10 mouse cellular contexts compared by ENCODE assay signal in genomic region chr15:79098220-79098619, GRCm38 (mm10). TPM values are rescaled to one million over a fixed set of nuclear protein-coding genes. Genes with fewer than 3 reads are reported as not detected.
DNase-seq lines count a peak whose midpoint lies in the region; ATAC-seq lines count a peak whose summit lies in the region.
"Had no signal": no experiment of that assay in that cellular context is flagged by ENCODE, and none has a peak within 500 bp of the region (broad histone marks: within the 10 kb centered on the region; RNA-seq: fewer than 3 reads in every experiment).

No protein-coding gene starts in this region.

- DNase-seq in kidney, adult 18-20 months, result no peak
- no peak for DNase-seq in embryonic facial prominence, embryonic 10.5 days (ENCODE audit: low spot score)
- peak; percentile 27 to 47 for DNase-seq in kidney, postnatal 4 days
- DNase-seq in embryo, embryonic 9.5 days (ENCODE audit: extremely low spot score), result no peak
- DNase-seq: cerebellum, adult 8-10 months; spleen, adult 18-20 months had no signal

- 60% methylated on average over 5 of the region's 5 CpGs for WGBS in kidney, embryonic 16.5 days
- 67% methylated on average over 5 of the region's 5 CpGs for WGBS in embryonic facial prominence, embryonic 10.5 days
- 43% methylated on average over 5 of the region's 5 CpGs for WGBS in heart, embryonic 12.5 days

- peak overlapping the region; percentile 35; the same call in 1 of the 2 replicates for H3K9ac ChIP-seq in kidney, embryonic 16.5 days (replicated peaks; ENCODE audit: low read length)
- H3K9ac ChIP-seq in heart, embryonic 12.5 days, result peak overlapping the region; percentile 47; the same call in 1 of the 2 replicates

- no peak for ATAC-seq in kidney, embryonic 16.5 days (ENCODE audit: low FRiP score, low TSS enrichment)
- ATAC-seq in heart, embryonic 12.5 days (ENCODE audit: insufficient number of reproducible peaks, low FRiP score), result no peak
- no peak for ATAC-seq in monocyte, adult 5-6 weeks (replicated peaks; ENCODE audit: insufficient number of reproducible peaks, low FRiP score, low TSS enrichment, poor library complexity, severe bottlenecking)

- H3K4me1 ChIP-seq in kidney, embryonic 16.5 days (ENCODE audit: insufficient read depth, low read length), result peaks cover 30% of the 10 kb centered on the region
- peaks cover 56% of the 10 kb centered on the region for H3K4me1 ChIP-seq in embryonic facial prominence, embryonic 10.5 days
- peaks cover 71% of the 10 kb centered on the region for H3K4me1 ChIP-seq in heart, embryonic 12.5 days (replicated peaks)

- H3K4me2 ChIP-seq in kidney, embryonic 16.5 days (replicated peaks; ENCODE audit: low read depth, low read length), result no peak overlapping the region
- peak overlapping the region; percentile 26 for H3K4me2 ChIP-seq in heart, embryonic 12.5 days

- peaks cover 14% of the 10 kb centered on the region for H3K36me3 ChIP-seq in kidney, embryonic 16.5 days (ENCODE audit: insufficient read depth, low read length)
- peaks cover 35% of the 10 kb centered on the region for H3K36me3 ChIP-seq in embryonic facial prominence, embryonic 10.5 days (replicated peaks)
- peaks cover 29% of the 10 kb centered on the region for H3K36me3 ChIP-seq in heart, embryonic 12.5 days

- no peaks in the 10 kb centered on the region for H3K27me3 ChIP-seq in kidney, embryonic 16.5 days (ENCODE audit: insufficient read depth, low read length)
- no peaks in the 10 kb centered on the region for H3K27me3 ChIP-seq in embryonic facial prominence, embryonic 10.5 days (replicated peaks; ENCODE audit: low read depth, poor library complexity, severe bottlenecking)
- no peaks in the 10 kb centered on the region for H3K27me3 ChIP-seq in heart, embryonic 12.5 days (replicated peaks)

- H3K27ac ChIP-seq in kidney, embryonic 16.5 days (ENCODE audit: low read length), result peak overlapping the region; percentile 85
- peak overlapping the region; percentile 59; the same call in 1 of the 2 replicates for H3K27ac ChIP-seq in embryonic facial prominence, embryonic 10.5 days (replicated peaks)
- peak overlapping the region; percentile 98 for H3K27ac ChIP-seq in heart, embryonic 12.5 days (ENCODE audit: poor library complexity, severe bottlenecking)

- no peak overlapping the region for H3K4me3 ChIP-seq in kidney, embryonic 16.5 days (ENCODE audit: low read length)
- no peak overlapping the region for H3K4me3 ChIP-seq in embryonic facial prominence, embryonic 10.5 days
- H3K4me3 ChIP-seq in heart, embryonic 12.5 days, result no peak overlapping the region

- no peaks in the 10 kb centered on the region for H3K9me3 ChIP-seq in kidney, embryonic 16.5 days (ENCODE audit: low read length)
- no peaks in the 10 kb centered on the region for H3K9me3 ChIP-seq in embryonic facial prominence, embryonic 10.5 days
- H3K9me3 ChIP-seq in heart, embryonic 12.5 days (replicated peaks), result no peaks in the 10 kb centered on the region
- H3K9me3 ChIP-seq: G1E had no signal

RNA-seq across cellular contexts. Expression of gene Micall1, which starts 10.5 kb away (rescaled TPM):
- 8.5 and 8.9 TPM in 2 replicates for polyA plus RNA-seq in kidney, embryonic 16.5 days (2015; fragmentation: Nextera tagmentation; extraction: Ambion mirVana)
- 7.3 and 7.4 TPM in 2 replicates for polyA plus RNA-seq in embryonic facial prominence, embryonic 10.5 days (2016; fragmentation: Nextera tagmentation; extraction: Ambion mirVana)
- 24.2 and 24.3 TPM in 2 replicates for polyA plus RNA-seq in heart, embryonic 12.5 days (2016; fragmentation: Nextera tagmentation; extraction: Ambion mirVana)
- 12.9 to 26.3 TPM (median 16.2 TPM) in 3 replicates for total RNA-seq in monocyte, adult 5-6 weeks (2017)

RNA-seq across cellular contexts. Expression of gene Eif3l, which starts 23.2 kb away (rescaled TPM):
- 254 and 260 TPM in 2 replicates for polyA plus RNA-seq in kidney, embryonic 16.5 days (2015; fragmentation: Nextera tagmentation; extraction: Ambion mirVana)
- polyA plus RNA-seq in embryonic facial prominence, embryonic 10.5 days (2016; fragmentation: Nextera tagmentation; extraction: Ambion mirVana), result 280 and 287 TPM in 2 replicates
- 165 TPM in 2 replicates for polyA plus RNA-seq in heart, embryonic 12.5 days (2016; fragmentation: Nextera tagmentation; extraction: Ambion mirVana)
- total RNA-seq in monocyte, adult 5-6 weeks (2017), result 102 to 117 TPM (median 113 TPM) in 3 replicates

RNA-seq across cellular contexts. Expression of gene Ankrd54, which starts 35.5 kb away (rescaled TPM):
- polyA plus RNA-seq in kidney, embryonic 16.5 days (2015; fragmentation: Nextera tagmentation; extraction: Ambion mirVana), result 51.7 and 52.5 TPM in 2 replicates
- 57.7 and 61.8 TPM in 2 replicates for polyA plus RNA-seq in embryonic facial prominence, embryonic 10.5 days (2016; fragmentation: Nextera tagmentation; extraction: Ambion mirVana)
- 29.0 and 30.0 TPM in 2 replicates for polyA plus RNA-seq in heart, embryonic 12.5 days (2016; fragmentation: Nextera tagmentation; extraction: Ambion mirVana)
- 8.1 to 17.1 TPM (median 13.3 TPM) in 3 replicates for total RNA-seq in monocyte, adult 5-6 weeks (2017)

RNA-seq across cellular contexts. Expression of gene Polr2f, which starts 42.6 kb away (rescaled TPM):
- polyA plus RNA-seq in kidney, embryonic 16.5 days (2015; fragmentation: Nextera tagmentation; extraction: Ambion mirVana), result 264 and 294 TPM in 2 replicates
- polyA plus RNA-seq in embryonic facial prominence, embryonic 10.5 days (2016; fragmentation: Nextera tagmentation; extraction: Ambion mirVana), result 414 and 440 TPM in 2 replicates
- 265 and 289 TPM in 2 replicates for polyA plus RNA-seq in heart, embryonic 12.5 days (2016; fragmentation: Nextera tagmentation; extraction: Ambion mirVana)
- total RNA-seq in monocyte, adult 5-6 weeks (2017), result 26.5 to 98.4 TPM (median 53.0 TPM) in 3 replicates

RNA-seq across cellular contexts. Expression of gene 1700088E04Rik, which starts 42.8 kb away (rescaled TPM):
- 10.1 and 11.9 TPM in 2 replicates for polyA plus RNA-seq in kidney, embryonic 16.5 days (2015; fragmentation: Nextera tagmentation; extraction: Ambion mirVana)
- polyA plus RNA-seq in embryonic facial prominence, embryonic 10.5 days (2016; fragmentation: Nextera tagmentation; extraction: Ambion mirVana), result 8.0 and 8.2 TPM in 2 replicates
- polyA plus RNA-seq in heart, embryonic 12.5 days (2016; fragmentation: Nextera tagmentation; extraction: Ambion mirVana), result 6.3 and 6.6 TPM in 2 replicates
- total RNA-seq in monocyte, adult 5-6 weeks (2017), result not detected in 3 replicates

Comparison
In these comparisons a context has a peak if more than half of its experiments do, and no peak if none do; other contexts are left out.
1. DNase-seq: peak in kidney, postnatal 4 days (2 of 2); none in kidney, adult 18-20 months (single experiment), embryonic facial prominence, embryonic 10.5 days (single experiment) and embryo, embryonic 9.5 days (single experiment).
2. Peak in every context shown above with its lines, with median percentiles within 50 percentile points of each other: H3K27ac ChIP-seq.